Mouse (Mus musculus) liver, embryonic 14.5 days (tissue): ENCODE measurements around the gene Izumo1r. TPM values are rescaled to one million over a fixed set of nuclear protein-coding genes. Genes with fewer than 3 reads are reported as not detected.

ENCODE experiments used
- ATAC-seq: fragments of 200-750 bp; cut with Nextera tagmentation; 2 replicates; pipeline ENCODE4 v1.8.0; 2017; ENCODE audit warnings: moderate number of reproducible peaks, mild to moderate bottlenecking, moderate library complexity; ENCODE audit not compliant: insufficient read depth
- DNase-seq, 3 experiments: peaks; one replicate each; pipeline ENCODE4 v3.0.0-alpha.2; 2012 to 2013; ENCODE audit warnings: low read depth in 3 of 3, low spot score in 3 of 3
- H3K27ac ChIP-seq: fragments of 300-500 bp; sonication (generic); 2 replicates; pipeline ENCODE4 v1.5.1; 2014; ENCODE audit warnings: moderate library complexity, mild to moderate bottlenecking, control low read depth, inconsistent platforms
- H3K27me3 ChIP-seq: fragments of 300-500 bp; sonication (generic); 2 replicates; pipeline ENCODE4 v1.6.1; 2014; ENCODE audit warnings: mild to moderate bottlenecking, low read length, moderate library complexity; ENCODE audit not compliant: control insufficient read depth, insufficient read depth
- H3K36me3 ChIP-seq: fragments of 300-500 bp; sonication (generic); replicated peaks from 2 replicates; pipeline ENCODE4 v1.6.1; 2014; ENCODE audit warnings: low read depth; ENCODE audit not compliant: control insufficient read depth, insufficient read depth
- H3K4me1 ChIP-seq, 2 experiments: fragments of 200-500 bp in 1 of 2; fragments of 300-500 bp in 1 of 2; sonication (generic) in 1 of 2; replicated peaks; 2 replicates each; pipeline ENCODE4 v1.6.1; 2012 to 2014; ENCODE audit warnings: antibody characterized with exemption in 1 of 2, inconsistent platforms in 1 of 2, low read length in 1 of 2; ENCODE audit not compliant: control insufficient read depth in 2 of 2, insufficient read depth in 2 of 2
- H3K4me2 ChIP-seq: fragments of 300-500 bp; sonication (generic); 2 replicates; pipeline ENCODE4 v1.6.1; 2014; ENCODE audit warnings: low read depth, mild to moderate bottlenecking, control low read depth, moderate library complexity
- H3K4me3 ChIP-seq, 2 experiments: fragments of 200-500 bp in 1 of 2; fragments of 300-500 bp in 1 of 2; sonication (generic) in 1 of 2; 2 replicates each; pipeline ENCODE4 v1.5.1; 2012 to 2014; ENCODE audit warnings: low read depth in 2 of 2, low read length in 2 of 2, mild to moderate bottlenecking in 2 of 2, control low read depth in 1 of 2, inconsistent platforms in 1 of 2, moderate library complexity in 1 of 2; ENCODE audit not compliant: insufficient read depth in 1 of 2
- H3K9ac ChIP-seq: fragments of 300-500 bp; sonication (generic); replicated peaks from 2 replicates; pipeline ENCODE4 v1.6.1; 2014; ENCODE audit warnings: mild to moderate bottlenecking, control low read depth, moderate library complexity
- H3K9me3 ChIP-seq: fragments of 300-500 bp; sonication (generic); 2 replicates; pipeline ENCODE4 v1.6.1; 2016; ENCODE audit warnings: low read length, mixed read lengths; ENCODE audit not compliant: control insufficient read depth
- CTCF ChIP-seq: IDR thresholded peaks from 2 replicates; pipeline ENCODE4 v1.5.1; 2016; ENCODE audit warnings: antibody characterized with exemption, low read depth, control low read depth
- EP300 ChIP-seq: IDR thresholded peaks from 2 replicates; pipeline ENCODE4 v1.6.1; 2016; ENCODE audit warnings: antibody characterized with exemption, low read depth
- WGBS: fragments of 180-500 bp; shearing (Covaris S2); extraction: QIAGEN DNeasy Blood & Tissue Kit; methylation state at CpG from one replicate; pipeline ENCODE4 v1.1.7; 2014; ENCODE audit not compliant: insufficient replicate concordance; 5-methylcytosine and 5-hydroxymethylcytosine counted together
- polyA plus RNA-seq, 2 experiments: library from polyadenylated mRNA; depleted of rRNA in 1 of 2; stranded (reverse) in 1 of 2; unstranded in 1 of 2; fragments of >200 nt; fragmentation: Nextera tagmentation in 1 of 2; extraction: Ambion mirVana in 1 of 2; gene quantifications; 2 replicates each; pipeline versions ENCODE4 v1.2.1 to v1.2.3; 2012 to 2014

Gene Izumo1r
- polyA plus RNA-seq, 2 experiments: not detected

DNA sequence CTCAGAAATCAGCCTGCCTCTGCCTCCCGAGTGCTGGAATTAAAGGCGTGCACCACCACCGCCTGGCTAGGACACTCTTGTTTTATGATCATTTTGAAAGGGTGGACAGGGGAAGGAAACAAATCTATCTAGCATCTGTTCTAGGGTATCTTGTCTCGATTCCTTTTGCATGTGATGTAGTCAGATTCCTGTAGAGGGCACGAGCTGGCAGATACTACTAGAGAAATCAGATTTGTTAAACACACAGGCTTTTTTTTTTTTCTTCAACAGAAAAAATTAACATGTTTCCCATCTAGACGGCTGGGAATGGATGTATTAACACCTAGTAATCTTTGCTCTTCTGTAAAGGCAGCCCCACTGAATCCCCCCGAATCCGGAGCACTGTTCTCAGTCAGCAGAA is 27.5 kb upstream of the Izumo1r start:
- no peaks in the 10 kb centered on the region for H3K27me3 ChIP-seq
- H3K9ac ChIP-seq: no peak overlapping the region
- H3K36me3 ChIP-seq: no peaks in the 10 kb centered on the region
- H3K4me2 ChIP-seq: no peak overlapping the region
- 0 out of 4 replicates have a peak, but pooled peaks cover 0 to 2% of the 10 kb centered on the region in 2 experiments for H3K4me1 ChIP-seq
- no peak for ATAC-seq
- no peak for DNase-seq
- H3K4me3 ChIP-seq: no peak overlapping the region
- no peaks in the 10 kb centered on the region for H3K9me3 ChIP-seq
- TF ChIP-seq EP300 (no peak), CTCF (no peak)
- H3K27ac ChIP-seq: no peak overlapping the region
- 57% methylated on average over 8 of the region's 8 CpGs for WGBS

DNA sequence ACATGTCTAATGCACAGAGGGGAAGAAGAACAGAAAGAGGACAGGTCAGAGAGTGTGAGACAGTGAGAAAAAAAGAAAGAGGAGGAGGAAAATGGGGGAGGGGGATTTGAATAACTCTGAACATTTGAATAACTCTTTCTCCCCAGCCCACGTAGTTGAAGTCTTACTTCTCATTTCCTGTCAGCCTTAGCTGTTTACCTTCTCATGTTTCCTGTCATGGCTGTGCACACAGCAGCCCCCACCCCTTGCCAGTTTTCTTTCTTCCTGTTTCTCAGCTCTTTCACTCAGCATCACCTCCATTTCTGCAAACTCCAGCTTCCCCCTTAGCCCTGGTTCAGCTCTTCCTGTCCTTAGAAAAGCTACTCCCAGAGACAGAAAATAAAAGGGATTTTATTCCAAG is 22.8 kb upstream of the Izumo1r start:
- no peak overlapping the region for H3K9ac ChIP-seq
- no peak for ATAC-seq
- H3K4me2 ChIP-seq: no peak overlapping the region
- no peak overlapping the region for H3K27ac ChIP-seq
- TF ChIP-seq CTCF (no peak), EP300 (no peak)
- H3K36me3 ChIP-seq: no peaks in the 10 kb centered on the region
- H3K9me3 ChIP-seq: no peaks in the 10 kb centered on the region
- H3K4me3 ChIP-seq: no peak overlapping the region
- H3K4me1 ChIP-seq: no peaks in the 10 kb centered on the region
- WGBS: 4% methylated on average over 1 of the region's 1 CpGs
- no peak for DNase-seq
- no peaks in the 10 kb centered on the region for H3K27me3 ChIP-seq

DNA sequence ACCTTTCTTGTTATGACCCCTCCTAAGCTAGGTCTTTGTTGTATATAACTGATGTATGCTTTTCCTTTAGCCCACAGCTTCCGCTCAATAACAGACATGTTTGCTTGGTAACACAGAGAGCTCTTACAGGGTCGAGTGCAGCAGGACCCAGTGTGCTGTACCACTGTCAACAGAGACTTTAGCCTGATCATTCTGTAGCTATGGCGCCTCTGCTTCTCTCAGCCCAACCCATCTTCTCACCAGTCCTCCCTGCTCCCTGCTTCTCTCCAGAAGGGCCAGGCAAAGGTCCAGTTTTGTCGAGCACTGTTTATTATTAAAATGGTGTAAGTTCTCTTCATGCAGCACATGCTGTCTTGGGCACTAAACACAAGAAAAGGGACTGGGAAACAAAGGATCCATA is 19.9 kb upstream of the Izumo1r start:
- no peak for ATAC-seq
- TF ChIP-seq EP300 (no peak), CTCF (no peak)
- Histone ChIP-seq H3K9me3 (no peaks in the 10 kb centered on the region), H3K9ac (no peak overlapping the region), H3K4me2 (no peak overlapping the region), H3K4me1 (no peaks in the 10 kb centered on the region), H3K4me3 (no peak overlapping the region), H3K27me3 (no peaks in the 10 kb centered on the region), H3K36me3 (no peaks in the 10 kb centered on the region), H3K27ac (no peak overlapping the region)
- DNase-seq: no peak
- 43% methylated on average over 4 of the region's 4 CpGs for WGBS

DNA sequence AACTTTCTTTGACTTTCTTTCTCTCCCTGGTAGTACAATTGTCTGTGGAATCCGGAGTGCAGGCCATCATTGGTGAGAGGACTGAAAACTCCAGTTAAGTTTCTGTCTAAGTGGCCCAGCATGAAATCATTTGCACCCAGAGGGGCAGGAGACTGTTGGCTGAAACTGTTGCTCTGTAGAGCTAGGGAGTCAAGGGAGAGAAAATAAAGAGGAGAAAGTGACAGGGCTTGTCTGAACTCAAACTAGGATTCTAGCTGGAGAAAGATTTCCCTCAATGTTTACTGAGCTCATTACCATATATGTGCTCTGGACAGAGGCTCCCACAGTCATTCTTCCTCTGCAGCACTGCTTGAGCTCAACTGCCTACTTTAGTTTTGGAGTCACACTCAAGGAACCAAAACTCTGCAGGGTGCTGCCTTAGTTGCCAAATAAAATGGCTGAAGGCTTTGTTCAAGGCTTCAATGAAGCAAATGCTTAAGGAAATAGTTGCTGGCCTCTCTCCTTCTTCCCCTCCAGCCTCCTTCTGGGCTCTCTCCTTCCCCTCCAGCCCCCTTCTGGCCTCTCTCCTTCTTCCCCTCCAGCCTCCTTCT is 18.3 kb upstream of the Izumo1r start:
- ATAC-seq: no peak
- no peaks in the 10 kb centered on the region for H3K9me3 ChIP-seq
- H3K9ac ChIP-seq: no peak overlapping the region
- H3K4me1 ChIP-seq: no peaks in the 10 kb centered on the region
- H3K4me3 ChIP-seq: no peak overlapping the region
- no peaks in the 10 kb centered on the region for H3K27me3 ChIP-seq
- DNase-seq: no peak
- no peak overlapping the region for H3K27ac ChIP-seq
- no peak overlapping the region for H3K4me2 ChIP-seq
- no peak for TF ChIP-seq EP300
- TF ChIP-seq CTCF: no peak
- WGBS: 43% methylated on average over 1 of the region's 1 CpGs
- H3K36me3 ChIP-seq: no peaks in the 10 kb centered on the region

DNA sequence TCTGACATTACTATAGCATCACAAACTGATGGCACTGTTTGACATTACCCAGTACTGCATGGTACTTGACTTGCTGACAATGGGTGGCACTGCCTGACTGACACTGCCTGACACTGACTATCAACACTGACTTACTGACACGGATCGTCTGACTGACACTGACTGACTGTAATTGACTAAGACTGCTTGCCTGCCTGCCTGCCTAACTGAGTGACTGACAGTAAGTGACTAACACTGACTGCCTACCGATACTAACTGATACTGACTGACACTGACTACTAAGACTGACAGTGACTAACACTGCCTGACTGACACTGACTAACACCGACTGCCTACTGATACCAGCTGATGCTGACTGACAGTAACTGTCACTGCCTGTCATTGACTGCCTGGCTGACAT is 17.5 kb upstream of the Izumo1r start:
- H3K4me2 ChIP-seq: no peak overlapping the region
- no peak overlapping the region for H3K4me3 ChIP-seq
- no peaks in the 10 kb centered on the region for H3K27me3 ChIP-seq
- no peak overlapping the region for H3K27ac ChIP-seq
- no peaks in the 10 kb centered on the region for H3K9me3 ChIP-seq
- WGBS: 45% methylated on average over 4 of the region's 4 CpGs
- no peaks in the 10 kb centered on the region for H3K36me3 ChIP-seq
- no peak overlapping the region for H3K9ac ChIP-seq
- DNase-seq (no peak), ATAC-seq (no peak)
- TF ChIP-seq CTCF (no peak), EP300 (no peak)
- no peaks in the 10 kb centered on the region for H3K4me1 ChIP-seq
